Mouse (Mus musculus) stomach, embryonic 16.5 days (tissue): ENCODE data around the gene Bicdl2. TPM values are rescaled to one million over a fixed set of nuclear protein-coding genes. Genes with fewer than 3 reads are reported as not detected.

Experiments
- ATAC-seq: fragments of 200-750 bp; cut with Nextera tagmentation; 2 replicates; pipeline ENCODE4 v1.8.0; 2017; ENCODE audit warnings: moderate number of reproducible peaks, moderate TSS enrichment; ENCODE audit not compliant: insufficient read depth, low FRiP score
- H3K27ac ChIP-seq: fragments of 300-500 bp; sonication (generic); 2 replicates; pipeline ENCODE4 v1.5.1; 2014; ENCODE audit warnings: low read length
- H3K27me3 ChIP-seq: fragments of 300-500 bp; sonication (generic); 2 replicates; pipeline ENCODE4 v1.6.1; 2014; ENCODE audit warnings: low read length, control low read depth, mixed read lengths; ENCODE audit not compliant: control insufficient read depth, insufficient read depth
- H3K36me3 ChIP-seq: fragments of 300-500 bp; sonication (generic); 2 replicates; pipeline ENCODE4 v1.6.1; 2014; ENCODE audit warnings: low read length; ENCODE audit not compliant: control insufficient read depth, insufficient read depth
- H3K4me1 ChIP-seq: fragments of 300-500 bp; sonication (generic); 2 replicates; pipeline ENCODE4 v1.6.1; 2014; ENCODE audit warnings: low read length, control low read depth, mixed read lengths; ENCODE audit not compliant: control insufficient read depth, insufficient read depth
- H3K4me2 ChIP-seq: fragments of 300-500 bp; sonication (generic); 2 replicates; pipeline ENCODE4 v1.6.1; 2014; ENCODE audit warnings: low read depth, low read length, mixed read lengths
- H3K4me3 ChIP-seq: fragments of 300-500 bp; sonication (generic); replicated peaks from 2 replicates; pipeline ENCODE4 v1.5.1; 2014; ENCODE audit warnings: mild to moderate bottlenecking, low read length
- H3K9ac ChIP-seq: fragments of 300-500 bp; sonication (generic); 2 replicates; pipeline ENCODE4 v1.6.1; 2014; ENCODE audit warnings: low read length
- H3K9me3 ChIP-seq: fragments of 300-500 bp; sonication (generic); replicated peaks from 2 replicates; pipeline ENCODE4 v1.6.1; 2016; ENCODE audit warnings: low read length, control low read depth; ENCODE audit not compliant: control insufficient read depth
- WGBS: fragments of 180-500 bp; shearing (Covaris S2); extraction: QIAGEN DNeasy Blood & Tissue Kit; methylation state at CpG from one replicate; pipeline ENCODE4 v1.1.7; 2014; 5-methylcytosine and 5-hydroxymethylcytosine counted together
- polyA plus RNA-seq: library from polyadenylated mRNA; unstranded; fragments of >200 nt; fragmentation: Nextera tagmentation; extraction: Ambion mirVana; gene quantifications from 2 replicates; pipeline ENCODE4 v1.2.1, GENCODE M21; 2015

Gene Bicdl2
- polyA plus RNA-seq: 19.6 and 26.1 TPM in 2 replicates

DNA sequence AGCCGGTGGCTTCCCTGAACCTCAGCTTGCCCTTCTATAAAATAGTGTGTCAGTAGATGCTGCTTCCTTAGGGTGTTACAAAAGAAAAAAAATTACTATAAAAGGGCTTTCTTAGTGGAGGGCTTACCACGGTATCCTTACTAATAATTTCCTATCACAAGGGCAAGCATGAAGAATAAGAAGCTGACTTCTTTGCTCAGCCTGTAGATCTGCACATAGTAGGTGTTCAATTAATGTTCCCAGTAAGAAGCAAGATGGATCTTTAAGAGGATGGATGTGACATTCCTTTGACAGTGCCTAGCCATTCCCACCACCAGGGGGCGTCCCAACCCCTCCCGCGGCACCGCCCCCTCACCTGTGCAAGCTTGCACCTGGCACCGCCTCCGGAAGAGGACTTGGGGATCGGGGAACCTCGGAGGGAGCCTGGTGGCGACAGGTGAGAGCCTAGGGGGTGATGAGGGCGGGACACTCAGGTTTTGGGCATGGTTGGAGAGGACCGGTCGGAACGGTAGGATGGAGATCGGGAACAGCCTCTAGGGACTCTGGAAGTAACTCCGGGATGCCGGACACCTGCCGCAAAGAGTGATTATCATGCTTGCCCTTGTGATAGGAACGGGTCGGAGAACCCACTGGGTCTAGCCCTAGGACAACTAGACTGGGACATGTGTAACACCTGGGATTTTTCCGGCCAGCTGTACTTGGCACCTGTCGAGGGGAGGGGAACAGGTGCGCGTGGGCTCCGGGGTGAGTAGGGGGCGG, at the start of gene Bicdl2:
TSS of gene Bicdl2 (plus strand) at position 390 of the 759 bp plus-strand sequence.
- peak within 1 kb of the TSS; percentile 54 for H3K4me2 ChIP-seq
- H3K36me3 ChIP-seq: no peaks in the 10 kb centered on the region
- H3K9me3 ChIP-seq: no peaks in the 10 kb centered on the region
- H3K9ac ChIP-seq: peak within 1 kb of the TSS; percentile 61
- 7% methylated on average over 27 of the region's 27 CpGs for WGBS
- peak within 1 kb of the TSS; percentile 57 for H3K27ac ChIP-seq
- no peaks in the 10 kb centered on the region for H3K4me1 ChIP-seq
- ATAC-seq: peak; percentile 60
- peak within 1 kb of the TSS; percentile 36 for H3K4me3 ChIP-seq
- peaks cover 18% of the 10 kb centered on the region; the same call in 1 of the 2 replicates for H3K27me3 ChIP-seq

DNA sequence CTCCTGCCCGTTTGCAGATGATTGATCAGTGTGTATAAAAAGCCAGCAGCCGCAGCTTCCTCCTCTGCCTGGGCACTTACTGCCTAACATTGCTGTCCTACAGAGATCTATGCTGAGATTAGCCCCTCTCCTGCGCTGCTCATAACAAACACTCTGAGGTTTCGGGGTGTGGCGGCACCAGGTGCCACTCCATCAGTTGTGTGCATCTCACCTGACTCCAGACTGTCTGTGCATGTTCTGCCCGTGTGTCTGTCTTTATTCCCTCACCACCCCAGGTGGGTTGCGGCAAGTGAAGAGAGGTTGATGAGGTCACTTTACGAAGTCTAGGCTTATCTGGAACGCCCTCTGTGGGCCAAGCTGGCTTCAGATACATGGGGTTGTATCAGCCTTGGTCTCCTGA, 43.2 kb upstream of the Bicdl2 start:
- no peak overlapping the region for H3K9ac ChIP-seq
- WGBS: 34% methylated on average over 9 of the region's 9 CpGs
- ATAC-seq: no peak

GRCm38 (mm10) chr17:23620351-23620750, 40.0 kb upstream of the Bicdl2 start:
- H3K4me2 ChIP-seq: no peak overlapping the region
- H3K9me3 ChIP-seq: no peaks in the 10 kb centered on the region
- no peak overlapping the region for H3K9ac ChIP-seq
- no peaks in the 10 kb centered on the region for H3K36me3 ChIP-seq
- H3K27me3 ChIP-seq: 0 out of 2 replicates have a peak, but pooled peaks cover 3% of the 10 kb centered on the region
- no peak for ATAC-seq
- 62% methylated on average over 7 of the region's 7 CpGs for WGBS
- no peak overlapping the region for H3K27ac ChIP-seq
- H3K4me3 ChIP-seq: no peak overlapping the region
- H3K4me1 ChIP-seq: no peaks in the 10 kb centered on the region

More for the DNA sequence above, 43.2 kb upstream of the Bicdl2 start:
- H3K36me3 ChIP-seq: no peaks in the 10 kb centered on the region
- no peaks in the 10 kb centered on the region for H3K4me1 ChIP-seq
- H3K27me3 ChIP-seq: 0 out of 2 replicates have a peak, but pooled peaks cover 3% of the 10 kb centered on the region
- H3K4me3 ChIP-seq: no peak overlapping the region
- no peak overlapping the region for H3K4me2 ChIP-seq
- no peaks in the 10 kb centered on the region for H3K9me3 ChIP-seq
- no peak overlapping the region for H3K27ac ChIP-seq

- H3K27ac ChIP-seq: no peak overlapping the region
- no peaks in the 10 kb centered on the region for H3K27me3 ChIP-seq
- H3K9me3 ChIP-seq: no peaks in the 10 kb centered on the region
- H3K4me2 ChIP-seq: no peak overlapping the region
- ATAC-seq: no peak
- H3K4me3 ChIP-seq: no peak overlapping the region
- no peak overlapping the region for H3K9ac ChIP-seq
- H3K36me3 ChIP-seq: no peaks in the 10 kb centered on the region
- 0 out of 2 replicates have a peak, but pooled peaks cover 5% of the 10 kb centered on the region for H3K4me1 ChIP-seq
- WGBS: 36% methylated on average over 7 of the region's 7 CpGs
Measured at GRCm38 (mm10) chr17:23627813-23628212, 32.5 kb upstream of the Bicdl2 start.

GRCm38 (mm10) chr17:23630195-23631020, 29.9 kb upstream of the Bicdl2 start:
- peak overlapping the region; percentile 28 for H3K4me3 ChIP-seq
- ATAC-seq: peak; percentile 85; the same call in 1 of the 2 replicates
- H3K9ac ChIP-seq: peak overlapping the region; percentile 50
- H3K4me1 ChIP-seq: 0 out of 2 replicates have a peak, but pooled peaks cover 5% of the 10 kb centered on the region
- no peaks in the 10 kb centered on the region for H3K9me3 ChIP-seq
- WGBS: 15% methylated on average over 22 of the region's 22 CpGs
- no peaks in the 10 kb centered on the region for H3K36me3 ChIP-seq
- peak overlapping the region; percentile 52 for H3K4me2 ChIP-seq
- no peaks in the 10 kb centered on the region for H3K27me3 ChIP-seq
- H3K27ac ChIP-seq: no peak overlapping the region

DNA sequence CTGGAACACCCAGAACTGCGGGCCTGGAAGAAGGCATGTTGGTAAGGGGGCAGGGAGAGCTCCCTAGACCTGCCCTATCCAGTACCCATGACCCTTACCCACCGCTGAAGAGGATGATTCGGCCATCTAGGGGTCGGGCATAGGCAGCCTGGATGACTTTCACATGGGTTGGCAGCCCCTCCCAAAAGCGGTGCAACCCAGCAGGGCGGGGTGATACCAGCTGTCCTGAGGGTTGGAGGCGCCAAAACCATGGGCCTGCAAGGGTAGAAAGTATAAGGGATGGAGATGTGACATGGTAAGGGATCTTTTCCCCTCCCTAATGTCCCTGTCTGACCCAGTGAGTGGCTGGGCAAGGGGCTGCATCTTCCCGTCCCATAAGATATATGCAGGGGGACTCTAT, 29.1 kb upstream of the Bicdl2 start:
- no peak overlapping the region for H3K27ac ChIP-seq
- no peaks in the 10 kb centered on the region for H3K36me3 ChIP-seq
- 0 out of 2 replicates have a peak, but pooled peaks cover 5% of the 10 kb centered on the region for H3K4me1 ChIP-seq
- WGBS: 77% methylated on average over 8 of the region's 8 CpGs
- no peak for ATAC-seq
- no peak overlapping the region for H3K4me3 ChIP-seq
- H3K4me2 ChIP-seq: no peak overlapping the region
- no peaks in the 10 kb centered on the region for H3K27me3 ChIP-seq
- no peaks in the 10 kb centered on the region for H3K9me3 ChIP-seq
- no peak overlapping the region for H3K9ac ChIP-seq

DNA sequence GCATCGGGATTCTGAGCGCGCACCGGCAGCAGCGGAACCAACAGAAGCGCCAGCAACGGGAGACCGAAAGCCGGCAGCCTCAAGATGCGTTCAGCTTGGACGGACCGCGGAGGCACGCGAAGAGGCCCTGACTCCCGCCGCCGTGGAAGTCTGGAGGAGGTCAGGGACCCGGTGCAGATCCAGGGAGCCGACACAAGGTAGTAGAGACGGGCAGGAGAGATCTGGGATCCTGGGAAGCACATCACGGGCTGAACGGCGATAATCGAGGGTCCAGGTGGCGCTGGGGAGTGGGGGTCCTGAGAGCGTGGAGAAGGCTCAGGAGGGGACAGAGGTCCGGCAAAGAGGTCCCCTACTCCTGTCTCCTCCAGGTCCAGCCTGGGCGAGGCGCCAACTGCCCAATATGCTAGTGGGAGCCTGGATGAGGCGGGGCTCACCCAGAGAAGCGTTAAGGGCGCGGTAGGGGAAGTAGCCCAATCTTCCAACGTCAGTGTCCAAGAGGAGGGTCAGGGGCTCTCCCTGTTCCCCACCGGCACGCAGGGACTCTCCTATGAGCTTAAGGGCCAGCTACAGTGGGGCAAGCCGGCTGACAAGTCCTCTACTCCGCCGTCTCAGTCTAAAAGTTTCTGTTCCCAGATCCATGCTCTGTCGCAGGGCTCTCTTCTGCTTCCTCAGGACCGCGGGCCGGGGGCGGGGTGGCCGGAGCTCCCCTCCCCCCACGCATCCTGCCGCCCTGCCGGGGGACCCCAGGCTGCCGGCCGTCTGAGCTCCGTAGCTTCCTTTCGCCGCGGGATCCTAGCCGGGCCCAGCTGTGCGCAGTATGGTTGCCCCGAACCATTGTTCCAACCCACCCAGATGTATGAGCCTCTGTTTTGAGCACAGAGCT, 15.5 kb upstream of the Bicdl2 start, which contains the start of gene Mmp25:
TSS of gene Mmp25 (minus strand) at position 665 of the 883 bp plus-strand sequence.
- under 1% methylated on average over 58 of the region's 58 CpGs for WGBS

DNA sequence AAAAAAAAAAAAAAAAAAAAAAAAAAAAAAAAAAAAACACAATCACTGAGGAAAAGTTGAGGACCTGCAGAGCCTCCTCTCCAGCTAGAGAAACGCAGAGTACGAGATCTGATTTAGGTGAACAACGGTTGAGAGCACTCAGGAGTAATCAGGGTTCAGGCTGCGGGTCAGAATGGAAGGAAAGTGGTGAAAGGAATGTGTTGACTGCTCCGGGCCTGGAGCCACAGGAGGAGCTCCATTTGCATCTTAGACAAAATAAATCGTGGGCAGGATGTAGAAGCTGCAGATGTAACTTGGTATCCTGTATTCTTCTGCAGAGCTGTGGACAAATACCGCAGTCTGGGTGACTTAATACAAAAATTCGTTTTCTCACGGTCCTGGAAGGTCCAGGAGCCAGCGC, 14.4 kb upstream of the Bicdl2 start:
- H3K27ac ChIP-seq: no peak overlapping the region
- peaks cover 7% of the 10 kb centered on the region for H3K4me1 ChIP-seq
- 47% methylated on average over 10 of the region's 10 CpGs for WGBS
- H3K9me3 ChIP-seq: no peaks in the 10 kb centered on the region; the same call in 1 of the 2 replicates
- H3K27me3 ChIP-seq: peaks cover 12% of the 10 kb centered on the region; the same call in 1 of the 2 replicates
- no peak overlapping the region for H3K4me3 ChIP-seq
- ATAC-seq: no peak
- H3K9ac ChIP-seq: no peak overlapping the region
- no peak overlapping the region for H3K4me2 ChIP-seq
- H3K36me3 ChIP-seq: no peaks in the 10 kb centered on the region

More for the DNA sequence above, 15.5 kb upstream of the Bicdl2 start, which contains the start of gene Mmp25:
- peak within 1 kb of the TSS; percentile 69 for H3K9ac ChIP-seq
- H3K27ac ChIP-seq: no peak within 1 kb of the TSS
- ATAC-seq: peak; percentile 25; the same call in 1 of the 2 replicates
- H3K4me3 ChIP-seq: peak within 1 kb of the TSS; percentile 52
- H3K4me2 ChIP-seq: peak within 1 kb of the TSS; percentile 77
- peaks cover 7% of the 10 kb centered on the region for H3K4me1 ChIP-seq
- peaks cover 12% of the 10 kb centered on the region; the same call in 1 of the 2 replicates for H3K27me3 ChIP-seq
- no peaks in the 10 kb centered on the region for H3K36me3 ChIP-seq
- no peaks in the 10 kb centered on the region; the same call in 1 of the 2 replicates for H3K9me3 ChIP-seq
